Mouse (Mus musculus) kidney, adult 2 months (tissue): ENCODE data around the gene Yipf3. TPM values are rescaled to one million over a fixed set of nuclear protein-coding genes. Genes with fewer than 3 reads are reported as not detected.

ENCODE experiments used
- DNase-seq: peaks from one replicate; pipeline ENCODE4 v3.0.0; 2021
- H3K27ac ChIP-seq: fragments of 200-500 bp; 2 replicates; pipeline ENCODE4 v1.5.1; 2012; ENCODE audit warnings: low read depth, low read length, control low read depth, inconsistent platforms; ENCODE audit not compliant: insufficient read depth
- H3K27me3 ChIP-seq: fragments of 200-500 bp; replicated peaks from 2 replicates; pipeline ENCODE4 v1.6.1; 2012; ENCODE audit warnings: mild to moderate bottlenecking, moderate library complexity, low read length, inconsistent platforms; ENCODE audit not compliant: control insufficient read depth, insufficient read depth
- H3K36me3 ChIP-seq: fragments of 200-500 bp; 2 replicates; pipeline ENCODE4 v1.6.1; 2012; ENCODE audit warnings: mild to moderate bottlenecking, moderate library complexity, low read length, inconsistent platforms; ENCODE audit not compliant: control insufficient read depth, insufficient read depth
- H3K4me1 ChIP-seq: fragments of 200-500 bp; 2 replicates; pipeline ENCODE4 v1.6.1; 2011; ENCODE audit warnings: low read length; ENCODE audit not compliant: control insufficient read depth, insufficient read depth
- H3K4me3 ChIP-seq: fragments of 200-500 bp; 2 replicates; pipeline ENCODE4 v1.5.1; 2011; ENCODE audit warnings: mild to moderate bottlenecking, low read depth, low read length, control low read depth; ENCODE audit not compliant: insufficient read depth
- CTCF ChIP-seq: fragments of 200-500 bp; conservative IDR thresholded peaks from 2 replicates; pipeline ENCODE4 v1.5.1; 2011; ENCODE audit warnings: low read depth, mild to moderate bottlenecking, control low read depth, low read length, moderate library complexity, mixed read lengths; ENCODE audit not compliant: insufficient read depth, insufficient read length
- POLR2A ChIP-seq: fragments of 200-500 bp; IDR thresholded peaks from one replicate; pipeline ENCODE4 v1.6.1; 2011; ENCODE audit warnings: low read depth, low read length, control low read depth
- WGBS: fragments of 180-500 bp; shearing (Covaris S2); methylation state at CpG from one replicate; pipeline ENCODE4 v1.1.7; 2018; 5-methylcytosine and 5-hydroxymethylcytosine counted together
- polyA plus RNA-seq: library from polyadenylated mRNA; depleted of rRNA; stranded (reverse); fragments of >200 nt; gene quantifications from 2 replicates; pipeline ENCODE4 v1.2.3, GENCODE M21; 2012; rRNA removed

Gene Yipf3
- polyA plus RNA-seq, 1 experiment, result 246 TPM

GRCm38 (mm10) chr17:46297028-46297363 is 49.1 kb downstream of the Yipf3 start:
- DNase-seq, result no peak
- Histone ChIP-seq H3K36me3 (no peaks in the 10 kb centered on the region), H3K27me3 (no peaks in the 10 kb centered on the region), H3K27ac (no peak overlapping the region), H3K4me1 (0 out of 2 replicates have a peak, but pooled peaks cover 3% of the 10 kb centered on the region), H3K4me3 (peak overlapping the region; percentile 42)
- TF ChIP-seq POLR2A (no peak), CTCF (no peak)
- 9% methylated on average over 6 of the region's 6 CpGs for WGBS

- 1% methylated on average over 81 of the region's 86 CpGs for WGBS
- no peak for DNase-seq
- 0 out of 2 replicates have a peak, but pooled peaks cover 3% of the 10 kb centered on the region for H3K4me1 ChIP-seq
- no peak for TF ChIP-seq CTCF
- peak within 1 kb of the TSS; percentile 42 for H3K4me3 ChIP-seq
- no peaks in the 10 kb centered on the region for H3K36me3 ChIP-seq
- H3K27ac ChIP-seq, result no peak within 1 kb of the TSS
- H3K27me3 ChIP-seq, result no peaks in the 10 kb centered on the region
Observed at GRCm38 (mm10) chr17:46297364-46298219, 49.7 kb downstream of the Yipf3 start, which contains the start of gene Dlk2. Gene Dlk2, plus strand, starts transcription at chr17:46297421.

DNA sequence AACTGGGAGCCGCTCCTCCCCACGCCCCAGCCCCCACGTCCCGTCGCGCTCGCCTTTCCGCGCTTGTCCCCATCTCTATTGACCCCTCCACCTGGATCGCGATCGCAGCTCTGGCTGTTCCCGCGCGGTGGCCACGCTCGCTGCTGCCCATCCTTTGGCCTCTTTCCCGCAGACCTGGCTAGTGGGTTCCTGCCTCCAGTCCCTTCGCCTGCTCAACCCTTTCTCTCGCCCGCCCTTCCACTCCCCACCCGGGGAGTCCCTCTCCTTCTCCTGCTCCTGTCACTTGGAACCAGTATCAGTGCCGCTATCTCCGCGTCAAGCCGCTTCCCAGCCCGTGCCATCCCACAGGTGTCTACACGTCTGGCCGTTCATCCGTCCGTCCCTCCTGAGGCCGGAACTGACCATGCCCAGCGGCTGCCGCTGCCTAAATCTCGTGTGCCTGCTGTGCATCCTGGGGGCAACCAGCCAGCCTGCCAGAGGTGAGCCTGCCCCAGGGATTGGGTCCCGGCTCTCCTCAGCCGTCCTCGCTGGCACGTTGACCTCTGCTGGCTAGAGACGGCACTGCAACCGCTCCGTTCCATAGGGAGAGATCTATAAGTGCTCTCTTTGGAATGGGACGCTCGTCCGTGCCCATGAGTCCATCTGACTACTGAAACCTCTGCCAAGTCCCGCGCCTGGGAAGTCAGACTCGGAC is 50.5 kb downstream of the Yipf3 start:
- Histone ChIP-seq H3K27ac (no peak overlapping the region), H3K4me3 (peak overlapping the region; percentile 42), H3K27me3 (no peaks in the 10 kb centered on the region), H3K4me1 (0 out of 2 replicates have a peak, but pooled peaks cover 3% of the 10 kb centered on the region), H3K36me3 (no peaks in the 10 kb centered on the region)
- peak; percentile 85 for TF ChIP-seq CTCF
- TF ChIP-seq POLR2A, result no peak
- WGBS, result under 1% methylated on average over 48 of the region's 48 CpGs
- DNase-seq, result peak; percentile 82

- peak; percentile 21 for DNase-seq
- TF ChIP-seq CTCF, result no peak
- no peak for TF ChIP-seq POLR2A
- 60% methylated on average over 12 of the region's 12 CpGs for WGBS
- H3K27ac ChIP-seq, result no peak overlapping the region
- no peaks in the 10 kb centered on the region for H3K36me3 ChIP-seq
- H3K27me3 ChIP-seq, result no peaks in the 10 kb centered on the region
- H3K4me1 ChIP-seq, result 0 out of 2 replicates have a peak, but pooled peaks cover 3% of the 10 kb centered on the region
- H3K4me3 ChIP-seq, result no peak overlapping the region
Observed at GRCm38 (mm10) chr17:46301892-46302291, 54.0 kb downstream of the Yipf3 start.

Other genes with a start within 250 kb of the Yipf3 start
- gene Vegfa, start 215.7 kb upstream of the Yipf3 start, polyA plus RNA-seq, result 336 and 398 TPM in 2 replicates
- 94.6 and 120 TPM in 2 replicates for gene Mrps18a, start 137.1 kb upstream of the Yipf3 start, polyA plus RNA-seq
- 34.8 and 37.2 TPM in 2 replicates for gene Rsph9, start 103.9 kb upstream of the Yipf3 start, polyA plus RNA-seq
- 17.3 and 19.2 TPM in 2 replicates for gene Mad2l1bp, start 94.5 kb upstream of the Yipf3 start, polyA plus RNA-seq
- 69.7 and 80.4 TPM in 2 replicates for gene Gtpbp2, start 87.0 kb upstream of the Yipf3 start, polyA plus RNA-seq
- 3.8 and 4.0 TPM in 2 replicates for gene Polh, start 45.4 kb upstream of the Yipf3 start, polyA plus RNA-seq
- gene Xpo5, start 45.3 kb upstream of the Yipf3 start, polyA plus RNA-seq, result 18.5 and 20.5 TPM in 2 replicates
- 63.0 and 70.7 TPM in 2 replicates for gene Polr1c, start within 50 bp of the Yipf3 start, polyA plus RNA-seq
- 1.1 and 1.4 TPM in 2 replicates for gene Lrrc73, start 5.5 kb downstream of the Yipf3 start, polyA plus RNA-seq
- gene Tjap1, start 34.9 kb downstream of the Yipf3 start, polyA plus RNA-seq, result 23.1 and 29.7 TPM in 2 replicates
- 0.61 and 1.1 TPM in 2 replicates for gene Dlk2, start 49.3 kb downstream of the Yipf3 start, polyA plus RNA-seq
- 16.8 and 27.8 TPM in 2 replicates for gene Abcc10, start 80.3 kb downstream of the Yipf3 start, polyA plus RNA-seq
- gene Zfp318, start 135.7 kb downstream of the Yipf3 start, polyA plus RNA-seq, result 11.8 and 14.3 TPM in 2 replicates
- gene Crip3, start 180.8 kb downstream of the Yipf3 start, polyA plus RNA-seq, result 2.9 and 3.7 TPM in 2 replicates
- gene Slc22a7, start 190.4 kb downstream of the Yipf3 start, polyA plus RNA-seq, result 164 and 283 TPM in 2 replicates
- gene Ttbk1, start 239.6 kb downstream of the Yipf3 start, polyA plus RNA-seq, result 1.4 and 1.6 TPM in 2 replicates
- 20.7 and 22.8 TPM in 2 replicates for gene Dnph1, start 248.6 kb downstream of the Yipf3 start, polyA plus RNA-seq